Mouse (Mus musculus) liver, embryonic 14.5 days (tissue): ENCODE data around the gene Necab3. TPM values are rescaled to one million over a fixed set of nuclear protein-coding genes. Genes with fewer than 3 reads are reported as not detected.

Source experiments
- ATAC-seq: fragments of 200-750 bp; cut with Nextera tagmentation; 2 replicates; pipeline ENCODE4 v1.8.0; 2017; ENCODE audit warnings: moderate number of reproducible peaks, mild to moderate bottlenecking, moderate library complexity; ENCODE audit not compliant: insufficient read depth
- DNase-seq, 3 experiments: peaks; one replicate each; pipeline ENCODE4 v3.0.0-alpha.2; 2012 to 2013; ENCODE audit warnings: low read depth in 3 of 3, low spot score in 3 of 3
- H3K27ac ChIP-seq: fragments of 300-500 bp; sonication (generic); 2 replicates; pipeline ENCODE4 v1.5.1; 2014; ENCODE audit warnings: moderate library complexity, mild to moderate bottlenecking, control low read depth, inconsistent platforms
- H3K27me3 ChIP-seq: fragments of 300-500 bp; sonication (generic); 2 replicates; pipeline ENCODE4 v1.6.1; 2014; ENCODE audit warnings: mild to moderate bottlenecking, low read length, moderate library complexity; ENCODE audit not compliant: control insufficient read depth, insufficient read depth
- H3K36me3 ChIP-seq: fragments of 300-500 bp; sonication (generic); replicated peaks from 2 replicates; pipeline ENCODE4 v1.6.1; 2014; ENCODE audit warnings: low read depth; ENCODE audit not compliant: control insufficient read depth, insufficient read depth
- H3K4me1 ChIP-seq, 2 experiments: fragments of 200-500 bp in 1 of 2; fragments of 300-500 bp in 1 of 2; sonication (generic) in 1 of 2; replicated peaks; 2 replicates each; pipeline ENCODE4 v1.6.1; 2012 to 2014; ENCODE audit warnings: antibody characterized with exemption in 1 of 2, inconsistent platforms in 1 of 2, low read length in 1 of 2; ENCODE audit not compliant: control insufficient read depth in 2 of 2, insufficient read depth in 2 of 2
- H3K4me2 ChIP-seq: fragments of 300-500 bp; sonication (generic); 2 replicates; pipeline ENCODE4 v1.6.1; 2014; ENCODE audit warnings: low read depth, mild to moderate bottlenecking, control low read depth, moderate library complexity
- H3K4me3 ChIP-seq, 2 experiments: fragments of 200-500 bp in 1 of 2; fragments of 300-500 bp in 1 of 2; sonication (generic) in 1 of 2; 2 replicates each; pipeline ENCODE4 v1.5.1; 2012 to 2014; ENCODE audit warnings: low read depth in 2 of 2, low read length in 2 of 2, mild to moderate bottlenecking in 2 of 2, control low read depth in 1 of 2, inconsistent platforms in 1 of 2, moderate library complexity in 1 of 2; ENCODE audit not compliant: insufficient read depth in 1 of 2
- H3K9ac ChIP-seq: fragments of 300-500 bp; sonication (generic); replicated peaks from 2 replicates; pipeline ENCODE4 v1.6.1; 2014; ENCODE audit warnings: mild to moderate bottlenecking, control low read depth, moderate library complexity
- H3K9me3 ChIP-seq: fragments of 300-500 bp; sonication (generic); 2 replicates; pipeline ENCODE4 v1.6.1; 2016; ENCODE audit warnings: low read length, mixed read lengths; ENCODE audit not compliant: control insufficient read depth
- CTCF ChIP-seq: IDR thresholded peaks from 2 replicates; pipeline ENCODE4 v1.5.1; 2016; ENCODE audit warnings: antibody characterized with exemption, low read depth, control low read depth
- EP300 ChIP-seq: IDR thresholded peaks from 2 replicates; pipeline ENCODE4 v1.6.1; 2016; ENCODE audit warnings: antibody characterized with exemption, low read depth
- WGBS: fragments of 180-500 bp; shearing (Covaris S2); extraction: QIAGEN DNeasy Blood & Tissue Kit; methylation state at CpG from one replicate; pipeline ENCODE4 v1.1.7; 2014; ENCODE audit not compliant: insufficient replicate concordance; 5-methylcytosine and 5-hydroxymethylcytosine counted together
- polyA plus RNA-seq, 2 experiments: library from polyadenylated mRNA; depleted of rRNA in 1 of 2; stranded (reverse) in 1 of 2; unstranded in 1 of 2; fragments of >200 nt; fragmentation: Nextera tagmentation in 1 of 2; extraction: Ambion mirVana in 1 of 2; gene quantifications; 2 replicates each; pipeline versions ENCODE4 v1.2.1 to v1.2.3; 2012 to 2014

The Necab3 gene
- polyA plus RNA-seq, 2 experiments, result 0.80 to 0.96 TPM

DNA sequence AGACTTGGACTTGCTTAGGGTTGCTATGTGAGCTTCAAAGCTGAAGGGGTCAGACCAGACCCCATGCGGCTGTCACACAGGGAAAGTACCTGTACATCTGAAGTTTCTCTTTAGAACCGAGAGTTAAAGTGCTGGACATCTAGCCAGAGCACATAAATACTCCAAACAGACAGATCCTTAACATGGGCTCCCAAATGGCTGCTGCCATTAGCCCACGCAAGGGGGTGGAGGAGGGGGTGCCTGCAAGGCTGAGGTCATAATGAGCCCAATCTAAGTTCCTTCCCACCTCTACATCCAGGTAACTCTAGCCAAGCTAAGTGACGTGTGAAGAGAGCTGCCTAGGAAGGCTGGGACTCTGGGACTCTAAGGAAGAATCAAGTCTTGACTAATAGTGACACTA lies 7.2 kb downstream of the Necab3 start, which contains the start of gene Actl10:
Actl10 (plus strand) TSS at position 301 of the 400 bp plus-strand sequence.
- DNase-seq (no peak), ATAC-seq (no peak)
- Histone ChIP-seq H3K4me2 (peak within 1 kb of the TSS; percentile 52), H3K36me3 (no peaks in the 10 kb centered on the region), H3K9me3 (no peaks in the 10 kb centered on the region), H3K4me1 (peaks cover 2 to 3% of the 10 kb centered on the region in 2 experiments; a peak in 1 of 4 replicates), H3K27me3 (peaks cover 27% of the 10 kb centered on the region), H3K4me3 (no peak within 1 kb of the TSS), H3K9ac (no peak within 1 kb of the TSS), H3K27ac (no peak within 1 kb of the TSS)
- 67% methylated on average over 4 of the region's 4 CpGs for WGBS
- TF ChIP-seq CTCF (no peak), EP300 (no peak)

DNA sequence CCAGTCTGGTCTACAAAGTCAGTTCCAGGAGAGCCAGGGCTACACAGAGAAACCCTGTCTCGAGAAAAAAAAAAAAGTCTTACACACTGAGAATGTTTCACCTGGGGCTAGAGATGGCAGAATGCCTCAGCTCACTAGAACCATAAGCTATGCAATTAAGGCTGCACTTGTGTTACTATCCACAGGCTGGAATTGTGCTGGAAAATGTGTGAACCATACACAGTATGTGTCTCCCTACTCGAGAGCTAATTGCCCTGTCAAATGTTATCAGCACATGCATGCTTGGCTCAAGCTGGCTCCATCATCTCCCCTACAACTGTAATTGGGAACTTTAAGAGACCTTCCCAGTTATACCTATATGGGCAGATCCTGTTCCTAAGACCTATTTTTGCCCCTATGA lies 7.8 kb downstream of the Necab3 start:
- no peak overlapping the region for H3K4me3 ChIP-seq
- H3K4me2 ChIP-seq, result no peak overlapping the region
- H3K9ac ChIP-seq, result no peak overlapping the region
- H3K27ac ChIP-seq, result no peak overlapping the region
- H3K36me3 ChIP-seq, result no peaks in the 10 kb centered on the region
- no peak for TF ChIP-seq EP300
- TF ChIP-seq CTCF, result no peak
- H3K27me3 ChIP-seq, result peaks cover 27% of the 10 kb centered on the region
- 50% methylated on average over 2 of the region's 2 CpGs for WGBS
- peaks cover 2 to 3% of the 10 kb centered on the region in 2 experiments; a peak in 1 of 4 replicates for H3K4me1 ChIP-seq
- ATAC-seq, result no peak
- no peak for DNase-seq
- no peaks in the 10 kb centered on the region for H3K9me3 ChIP-seq

- H3K36me3 ChIP-seq, result no peaks in the 10 kb centered on the region
- H3K9ac ChIP-seq, result no peak overlapping the region
- H3K27me3 ChIP-seq, result peaks cover 27% of the 10 kb centered on the region
- no peak for DNase-seq
- H3K4me2 ChIP-seq, result peak overlapping the region; percentile 68
- no peak overlapping the region for H3K4me3 ChIP-seq
- ATAC-seq, result no peak
- H3K4me1 ChIP-seq, result peaks cover 2 to 3% of the 10 kb centered on the region in 2 experiments; a peak in 1 of 4 replicates
- no peak overlapping the region for H3K27ac ChIP-seq
- TF ChIP-seq EP300, result no peak
- TF ChIP-seq CTCF, result peak; percentile 8; the same call in 1 of the 2 replicates
- WGBS, result 14% methylated on average over 20 of the region's 20 CpGs
- no peaks in the 10 kb centered on the region for H3K9me3 ChIP-seq
Observed at GRCm38 (mm10) chr2:154549886-154550189, 8.9 kb downstream of the Necab3 start.

- peaks cover 27% of the 10 kb centered on the region for H3K27me3 ChIP-seq
- no peak overlapping the region for H3K27ac ChIP-seq
- H3K4me2 ChIP-seq, result peak overlapping the region; percentile 68
- no peaks in the 10 kb centered on the region for H3K9me3 ChIP-seq
- H3K9ac ChIP-seq, result no peak overlapping the region
- H3K4me3 ChIP-seq, result peak overlapping the region; percentile 1 to 29; a peak in 3 of 4 replicates
- peaks cover 2 to 3% of the 10 kb centered on the region in 2 experiments; a peak in 1 of 4 replicates for H3K4me1 ChIP-seq
- no peak; the same call in 1 of the 2 replicates for ATAC-seq
- WGBS, result 4% methylated on average over 48 of the region's 48 CpGs
- no peaks in the 10 kb centered on the region for H3K36me3 ChIP-seq
- TF ChIP-seq CTCF (no peak), EP300 (no peak)
- DNase-seq, result no peak
Observed at GRCm38 (mm10) chr2:154549127-154549885, 9.4 kb downstream of the Necab3 start.

DNA sequence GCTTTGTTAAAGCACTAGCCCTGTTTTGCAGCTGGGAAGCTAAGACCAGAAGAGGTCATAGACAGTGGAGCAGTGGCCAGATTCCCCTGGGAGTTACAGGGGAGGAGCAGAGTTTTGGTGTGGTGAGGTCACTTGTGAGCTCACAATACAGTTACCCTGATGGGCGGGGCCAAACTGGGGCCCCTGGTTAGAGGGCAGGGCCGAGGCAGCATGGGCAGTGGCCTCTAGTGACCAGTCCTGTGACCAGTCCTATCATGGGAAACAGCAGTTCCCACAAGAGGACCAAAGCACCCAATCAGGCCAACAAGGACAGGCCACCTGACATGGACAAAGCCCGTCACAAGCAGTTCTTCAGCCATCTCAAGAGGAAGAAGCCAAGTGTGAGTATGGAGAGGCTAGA lies 10.0 kb downstream of the Necab3 start:
- Histone ChIP-seq H3K4me3 (no peak overlapping the region), H3K4me2 (no peak overlapping the region), H3K4me1 (peaks cover 2 to 3% of the 10 kb centered on the region in 2 experiments; a peak in 1 of 4 replicates), H3K9me3 (no peaks in the 10 kb centered on the region), H3K27me3 (peaks cover 27% of the 10 kb centered on the region), H3K27ac (no peak overlapping the region), H3K36me3 (no peaks in the 10 kb centered on the region), H3K9ac (no peak overlapping the region)
- TF ChIP-seq EP300, result no peak
- no peak for TF ChIP-seq CTCF
- ATAC-seq (peak; percentile 22; the same call in 1 of the 2 replicates), DNase-seq (no peak)
- WGBS, result 40% methylated on average over 3 of the region's 3 CpGs
